Mouse (Mus musculus) hindbrain, embryonic 15.5 days (tissue): ENCODE results near the gene Fer1l5. TPM values are rescaled to one million over a fixed set of nuclear protein-coding genes. Genes with fewer than 3 reads are reported as not detected.

Experiments
- ATAC-seq: fragments of 200-750 bp; cut with Nextera tagmentation; 2 replicates; pipeline ENCODE4 v1.8.0; 2017; ENCODE audit warnings: low read depth, moderate number of reproducible peaks, moderate TSS enrichment; ENCODE audit not compliant: low FRiP score
- H3K27ac ChIP-seq: fragments of 300-500 bp; sonication (generic); replicated peaks from 2 replicates; pipeline ENCODE4 v1.5.1; 2015; ENCODE audit warnings: mild to moderate bottlenecking, inconsistent platforms
- H3K27me3 ChIP-seq: fragments of 300-500 bp; sonication (generic); 2 replicates; pipeline ENCODE4 v1.6.1; 2015; ENCODE audit warnings: control low read depth, inconsistent platforms
- H3K36me3 ChIP-seq: fragments of 300-500 bp; sonication (generic); 2 replicates; pipeline ENCODE4 v1.6.1; 2015; ENCODE audit warnings: control low read depth, inconsistent platforms
- H3K4me1 ChIP-seq: fragments of 300-500 bp; sonication (generic); replicated peaks from 2 replicates; pipeline ENCODE4 v1.6.1; 2015; ENCODE audit warnings: control low read depth, inconsistent platforms
- H3K4me2 ChIP-seq: fragments of 300-500 bp; sonication (generic); 2 replicates; pipeline ENCODE4 v1.6.1; 2015; ENCODE audit warnings: moderate library complexity, mild to moderate bottlenecking, inconsistent platforms
- H3K4me3 ChIP-seq: fragments of 300-500 bp; sonication (generic); 2 replicates; pipeline ENCODE4 v1.5.1; 2015; ENCODE audit warnings: mild to moderate bottlenecking, inconsistent platforms
- H3K9ac ChIP-seq: fragments of 300-500 bp; sonication (generic); 2 replicates; pipeline ENCODE4 v1.6.1; 2015; ENCODE audit warnings: inconsistent platforms
- H3K9me3 ChIP-seq: fragments of 300-500 bp; sonication (generic); 2 replicates; pipeline ENCODE4 v1.6.1; 2016; ENCODE audit warnings: control low read depth, inconsistent platforms
- WGBS: fragments of 180-500 bp; shearing (Covaris S2); methylation state at CpG from one replicate; pipeline ENCODE4 v1.1.7; 2015; 5-methylcytosine and 5-hydroxymethylcytosine counted together
- microRNA-seq: library from miRNA; unstranded; fragments of <30 nt; microRNA quantifications from one replicate; pipeline ENCODE4, GENCODE M21; 2016
- polyA plus RNA-seq: library from polyadenylated mRNA; unstranded; fragments of >200 nt; fragmentation: Nextera tagmentation; extraction: Ambion mirVana; gene quantifications from 2 replicates; pipeline ENCODE4 v1.2.1, GENCODE M21; 2015

Fer1l5 gene
- polyA plus RNA-seq, 1 experiment from 2014 or later = 2.6 TPM

- WGBS = 83% methylated on average over 4 of the region's 4 CpGs
- ATAC-seq = no peak
- H3K36me3 ChIP-seq = no peaks in the 10 kb centered on the region
- no peak overlapping the region for H3K4me3 ChIP-seq
- H3K4me2 ChIP-seq = no peak overlapping the region
- H3K27ac ChIP-seq = no peak overlapping the region
- H3K9ac ChIP-seq = no peak overlapping the region
- no peaks in the 10 kb centered on the region for H3K27me3 ChIP-seq
- H3K9me3 ChIP-seq = no peaks in the 10 kb centered on the region
- peaks cover 8% of the 10 kb centered on the region; the same call in 1 of the 2 replicates for H3K4me1 ChIP-seq
Measured at GRCm38 (mm10) chr1:36465641-36466160, 93.6 kb downstream of the Fer1l5 start.

- Histone ChIP-seq H3K27me3 (no peaks in the 10 kb centered on the region), H3K4me2 (no peak overlapping the region), H3K4me3 (no peak overlapping the region), H3K4me1 (peaks cover 19% of the 10 kb centered on the region), H3K9ac (no peak overlapping the region), H3K27ac (no peak overlapping the region), H3K9me3 (no peaks in the 10 kb centered on the region), H3K36me3 (no peaks in the 10 kb centered on the region)
- WGBS = 56% methylated on average over 5 of the region's 5 CpGs
- ATAC-seq = no peak
Measured at GRCm38 (mm10) chr1:36467446-36467845, 95.4 kb downstream of the Fer1l5 start.

DNA sequence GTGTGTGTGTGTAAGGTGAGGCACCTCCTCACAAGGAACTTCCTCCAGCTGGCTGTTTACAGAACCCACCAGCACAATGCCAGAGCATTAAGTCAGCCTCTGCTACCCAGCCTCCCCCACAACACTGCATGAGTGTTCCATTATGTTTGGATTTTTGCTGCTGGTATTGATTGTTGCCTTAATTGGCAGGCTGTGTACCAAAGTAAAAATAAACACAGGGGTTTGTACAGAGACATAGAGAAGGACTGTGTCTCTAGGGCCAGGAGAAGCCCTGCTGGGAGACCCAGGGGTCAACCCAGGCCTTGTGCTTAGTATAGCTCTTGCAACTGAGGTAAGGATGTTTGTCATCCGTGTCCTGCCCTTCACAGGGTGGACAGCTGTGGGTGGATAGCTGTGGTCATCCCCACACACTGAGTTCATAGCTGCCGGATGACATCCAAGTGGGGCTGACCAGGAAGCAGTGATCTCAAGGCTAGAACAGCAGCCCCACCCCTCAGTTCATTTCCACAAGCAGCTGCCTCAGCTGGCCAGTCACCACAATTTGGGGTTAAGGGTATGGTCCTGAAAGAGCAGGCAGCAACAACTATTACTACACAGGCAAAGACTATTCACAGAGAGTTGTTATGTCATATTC is 97.8 kb downstream of the Fer1l5 start:
- no peaks in the 10 kb centered on the region for H3K36me3 ChIP-seq
- ATAC-seq = no peak
- WGBS = 44% methylated on average over 2 of the region's 2 CpGs
- H3K4me3 ChIP-seq = no peak overlapping the region
- 0 out of 2 replicates have a peak overlapping the region, but pooled peaks have one; percentile 84 for H3K4me2 ChIP-seq
- H3K9me3 ChIP-seq = no peaks in the 10 kb centered on the region
- H3K9ac ChIP-seq = no peak overlapping the region
- H3K27me3 ChIP-seq = no peaks in the 10 kb centered on the region
- H3K4me1 ChIP-seq = peaks cover 44% of the 10 kb centered on the region
- no peak overlapping the region for H3K27ac ChIP-seq

- H3K9ac ChIP-seq = peak within 1 kb of the TSS; percentile 73
- peak; percentile 90 for ATAC-seq
- no peaks in the 10 kb centered on the region for H3K27me3 ChIP-seq
- H3K4me2 ChIP-seq = peak within 1 kb of the TSS; percentile 84
- under 1% methylated on average over 77 of the region's 98 CpGs for WGBS
- H3K9me3 ChIP-seq = no peaks in the 10 kb centered on the region
- peaks cover 59% of the 10 kb centered on the region for H3K4me1 ChIP-seq
- peak within 1 kb of the TSS; percentile 83 for H3K4me3 ChIP-seq
- peak within 1 kb of the TSS; percentile 75 for H3K27ac ChIP-seq
- no peaks in the 10 kb centered on the region for H3K36me3 ChIP-seq
Measured at GRCm38 (mm10) chr1:36471181-36472105, 99.4 kb downstream of the Fer1l5 start, which contains the start of gene Cnnm4. Gene Cnnm4 (plus strand): TSS chr1:36471620.

Small RNA genes lying within 50 kb of the gene (microRNA-seq; reads per million reads assigned to microRNA genes)
- gene Mir6898 = not detected

Other genes with a start within 250 kb of the Fer1l5 start
- 44.7 and 52.1 TPM in 2 replicates for gene Uggt1, start 127.6 kb upstream of the Fer1l5 start, polyA plus RNA-seq
- gene Neurl3, start 97.6 kb upstream of the Fer1l5 start, polyA plus RNA-seq = 1.6 TPM in 2 replicates
- 6.6 and 6.7 TPM in 2 replicates for gene Arid5a, start 64.6 kb upstream of the Fer1l5 start, polyA plus RNA-seq
- 37.9 and 38.9 TPM in 2 replicates for gene Kansl3, start 3.1 kb upstream of the Fer1l5 start, polyA plus RNA-seq
- gene Lman2l, start 73.0 kb downstream of the Fer1l5 start, polyA plus RNA-seq = 66.7 and 68.2 TPM in 2 replicates
- 10.8 TPM in 2 replicates for gene Cnnm4, start 99.3 kb downstream of the Fer1l5 start, polyA plus RNA-seq
- gene Cnnm3, start 139.6 kb downstream of the Fer1l5 start, polyA plus RNA-seq = 6.0 and 6.5 TPM in 2 replicates
- 18.9 and 19.6 TPM in 2 replicates for gene Ankrd23, start 164.6 kb downstream of the Fer1l5 start, polyA plus RNA-seq
- 0.62 TPM in 1 of 2 replicates, not detected in the other for gene Gm42417, start 167.1 kb downstream of the Fer1l5 start, polyA plus RNA-seq
- gene Ankrd39, start 175.2 kb downstream of the Fer1l5 start, polyA plus RNA-seq = 28.7 and 29.9 TPM in 2 replicates
- gene Sema4c, start 186.1 kb downstream of the Fer1l5 start, polyA plus RNA-seq = 26.2 and 26.8 TPM in 2 replicates